Mouse (Mus musculus) MEL (cell line): ENCODE data around the gene Eef2. TPM values are rescaled to one million over a fixed set of nuclear protein-coding genes. Genes with fewer than 3 reads are reported as not detected.

Experiments used
- DNase-seq: peaks from one replicate; pipeline ENCODE4 v3.0.0; 2011; ENCODE audit warnings: low read depth, low spot score
- H3K27ac ChIP-seq: 2 replicates; pipeline ENCODE4 v1.5.1; 2012; ENCODE audit warnings: low read depth, mild to moderate bottlenecking, control low read depth, low read length, moderate library complexity; ENCODE audit not compliant: control insufficient read depth
- H3K27me3 ChIP-seq, 2 experiments: fragments of 150-350 bp in 1 of 2; sonication (generic) in 1 of 2; 2 replicates each; pipeline ENCODE4 v1.6.1; 2012; ENCODE audit warnings: low read length in 2 of 2, mild to moderate bottlenecking in 2 of 2, improper control_type of control experiment in 1 of 2, moderate library complexity in 1 of 2; ENCODE audit not compliant: insufficient read depth in 2 of 2, control insufficient read depth in 1 of 2
- H3K36me3 ChIP-seq, 2 experiments: 2 replicates each; pipeline ENCODE4 v1.6.1; 2012 to 2014; ENCODE audit warnings: low read length in 2 of 2, improper control_type of control experiment in 1 of 2, inconsistent platforms in 1 of 2, mild to moderate bottlenecking in 1 of 2; ENCODE audit not compliant: insufficient read depth in 2 of 2, control insufficient read depth in 1 of 2
- H3K4me1 ChIP-seq, 2 experiments: fragments of 150-350 bp in 1 of 2; sonication (generic) in 1 of 2; 2 replicates each; pipeline ENCODE4 v1.6.1; 2012; ENCODE audit warnings: low read length in 2 of 2, improper control_type of control experiment in 1 of 2, mild to moderate bottlenecking in 1 of 2; ENCODE audit not compliant: insufficient read depth in 2 of 2, control insufficient read depth in 1 of 2
- H3K4me3 ChIP-seq, 2 experiments: fragments of 150-350 bp in 1 of 2; sonication (generic) in 1 of 2; 2 replicates each; pipeline ENCODE4 v1.5.1; 2012; ENCODE audit warnings: low read depth in 2 of 2, low read length in 2 of 2, mild to moderate bottlenecking in 2 of 2, moderate library complexity in 2 of 2, control low read depth in 1 of 2, improper control_type of control experiment in 1 of 2; ENCODE audit not compliant: control insufficient read depth in 1 of 2, insufficient read depth in 1 of 2
- H3K79me2 ChIP-seq: 2 replicates; pipeline ENCODE4 v1.6.1; 2012; ENCODE audit warnings: mild to moderate bottlenecking, low read length, moderate library complexity; ENCODE audit not compliant: control insufficient read depth, poor library complexity, insufficient read depth
- H3K9ac ChIP-seq: 2 replicates; pipeline ENCODE4 v1.6.1; 2012; ENCODE audit warnings: low read depth, mild to moderate bottlenecking, control low read depth, low read length, moderate library complexity; ENCODE audit not compliant: control insufficient read depth, poor library complexity, severe bottlenecking
- H3K9me3 ChIP-seq: fragments of 150-350 bp; sonication (generic); replicated peaks from 2 replicates; pipeline ENCODE4 v1.6.1; 2012; ENCODE audit warnings: mild to moderate bottlenecking, low read length, improper control_type of control experiment, moderate library complexity; ENCODE audit not compliant: insufficient read depth
- CTCF ChIP-seq, 3 experiments: IDR thresholded peaks in 2 of 3; conservative IDR thresholded peaks in 1 of 3; 2 replicates each; pipeline ENCODE4 v1.5.1; 2011 to 2012; ENCODE audit warnings: low read length in 3 of 3, low read depth in 2 of 3, mild to moderate bottlenecking in 2 of 3, improper control_type of control experiment in 1 of 3, inconsistent platforms in 1 of 3, mixed read lengths in 1 of 3, moderate library complexity in 1 of 3; ENCODE audit not compliant: control insufficient read depth in 1 of 3, insufficient read depth in 1 of 3, poor library complexity in 1 of 3, severe bottlenecking in 1 of 3
- GABPA ChIP-seq: IDR thresholded peaks from 2 replicates; pipeline ENCODE4 v1.6.1; 2012; ENCODE audit warnings: low read depth, mild to moderate bottlenecking, inconsistent platforms, low read length, improper control_type of control experiment, moderate library complexity
- JUND ChIP-seq: IDR thresholded peaks from 2 replicates; pipeline ENCODE4 v1.6.1; 2011; ENCODE audit warnings: low read depth, mild to moderate bottlenecking, improper control_type of control experiment, low read length
- MAZ ChIP-seq: IDR thresholded peaks from 2 replicates; pipeline ENCODE4 v1.6.1; 2012; ENCODE audit warnings: low read depth, mild to moderate bottlenecking, inconsistent platforms, low read length, improper control_type of control experiment
- MEF2A ChIP-seq: IDR thresholded peaks from 2 replicates; pipeline ENCODE4 v1.6.1; 2014; ENCODE audit warnings: low read depth, mild to moderate bottlenecking, inconsistent platforms, low read length, improper control_type of control experiment; ENCODE audit not compliant: poor library complexity, insufficient replicate concordance, severe bottlenecking; ENCODE audit errors: extremely low read depth
- MXI1 ChIP-seq: IDR thresholded peaks from 2 replicates; pipeline ENCODE4 v1.6.1; 2011; ENCODE audit warnings: mild to moderate bottlenecking, low read depth, low read length, improper control_type of control experiment
- MYC ChIP-seq: IDR thresholded peaks from 2 replicates; pipeline ENCODE4 v1.6.1; 2011; ENCODE audit warnings: low read depth, mild to moderate bottlenecking, low read length, improper control_type of control experiment, moderate library complexity
- NELFE ChIP-seq: IDR thresholded peaks from 2 replicates; pipeline ENCODE4 v1.6.1; 2011; ENCODE audit warnings: low read depth, low read length, improper control_type of control experiment
- POLR2AphosphoS2 ChIP-seq: IDR thresholded peaks from 2 replicates; pipeline ENCODE4 v1.6.1; 2011; ENCODE audit warnings: low read length, improper control_type of control experiment
- SIN3A ChIP-seq: IDR thresholded peaks from 2 replicates; pipeline ENCODE4 v1.6.1; 2012; ENCODE audit warnings: low read length, improper control_type of control experiment, inconsistent platforms
- ZMIZ1 ChIP-seq: IDR thresholded peaks from 2 replicates; pipeline ENCODE4 v1.6.1; 2012; ENCODE audit warnings: low read depth, mild to moderate bottlenecking, inconsistent platforms, low read length, improper control_type of control experiment, moderate library complexity
- polyA plus RNA-seq, 2 experiments: library from polyadenylated mRNA; stranded (reverse) in 1 of 2; unstranded in 1 of 2; fragments of >175 nt in 1 of 2; fragments of >200 nt in 1 of 2; gene quantifications; 2 replicates each; pipeline versions ENCODE4 v1.2.1 to v1.2.4; 2012; ENCODE audit warnings: low replicate concordance in 2 of 2, low read depth in 1 of 2; ENCODE audit not compliant: insufficient read length in 2 of 2, insufficient read depth in 1 of 2, missing spikeins in 1 of 2
- total RNA-seq: library from RNA; depleted of rRNA; stranded (reverse); fragments of 300-350 nt; gene quantifications from 2 replicates; pipeline ENCODE4 v1.2.3, GENCODE M21; 2012

Gene Eef2
- total and polyA plus RNA-seq, 3 experiments: 2,863 to 4,586 (median 3,442) TPM

GRCm38 (mm10) chr10:81189821-81190220, 13.4 kb downstream of the Eef2 start:
- Histone ChIP-seq H3K9ac (no peak overlapping the region), H3K4me3 (no peak overlapping the region), H3K27me3 (no peaks in the 10 kb centered on the region), H3K36me3 (no peaks in the 10 kb centered on the region), H3K27ac (no peak overlapping the region), H3K79me2 (peaks cover 3% of the 10 kb centered on the region; the same call in 1 of the 2 replicates), H3K4me1 (peaks cover 0 to 14% of the 10 kb centered on the region in 2 experiments; a peak in 2 of 4 replicates), H3K9me3 (no peaks in the 10 kb centered on the region)
- no peak for DNase-seq
- TF ChIP-seq ZMIZ1 (no peak), POLR2AphosphoS2 (no peak), MEF2A (no peak), MYC (no peak), GABPA (no peak), SIN3A (no peak), JUND (no peak), MXI1 (no peak), CTCF (IDR thresholded peaks at IDR 0.05 in 2 of 3, conservative IDR thresholded peaks at IDR 0.05 in 1 of 3; ENCODE audit: control insufficient read depth in 1 of 3, insufficient read depth in 1 of 3, low read depth in 2 of 3, low read length in 3 of 3, poor library complexity in 1 of 3, severe bottlenecking in 1 of 3) (no peak)
- TF ChIP-seq, all 39 proteins: peak for 0

DNA sequence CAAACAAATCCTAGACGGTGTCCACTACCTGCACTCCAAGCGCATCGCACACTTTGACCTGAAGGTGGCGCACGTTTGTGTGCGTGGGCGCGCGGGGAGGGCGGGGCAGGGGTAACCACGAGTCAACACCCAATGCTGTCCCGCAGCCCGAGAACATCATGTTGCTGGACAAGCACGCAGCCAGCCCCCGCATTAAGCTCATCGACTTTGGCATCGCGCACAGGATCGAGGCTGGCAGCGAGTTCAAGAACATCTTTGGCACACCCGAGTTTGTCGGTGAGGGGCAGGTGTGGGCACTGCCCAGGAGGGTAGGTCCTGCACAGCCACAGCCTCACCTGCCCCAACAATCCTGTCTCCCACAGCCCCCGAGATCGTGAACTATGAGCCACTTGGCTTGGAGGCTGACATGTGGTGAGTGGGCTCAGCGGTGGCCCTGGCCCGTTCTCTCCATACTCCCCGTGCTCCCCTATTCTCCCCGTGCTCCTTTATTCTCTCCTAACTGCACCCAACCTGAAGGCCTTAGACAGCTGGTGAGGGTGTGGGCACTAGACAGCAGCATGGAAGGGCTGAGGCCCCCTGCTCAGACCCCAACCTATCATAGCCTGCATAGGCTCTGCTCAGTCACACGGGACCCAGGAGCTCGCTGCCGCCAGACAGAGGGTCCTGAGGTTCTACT, 13.9 kb downstream of the Eef2 start:
- no peak overlapping the region for H3K9ac ChIP-seq
- H3K27ac ChIP-seq: no peak overlapping the region
- no peak overlapping the region for H3K4me3 ChIP-seq
- H3K36me3 ChIP-seq: no peaks in the 10 kb centered on the region
- TF ChIP-seq MAZ (0 out of 2 replicates have a peak, but pooled peaks have one; percentile 38), NELFE (no peak), CTCF (IDR thresholded peaks at IDR 0.05 in 2 of 3, conservative IDR thresholded peaks at IDR 0.05 in 1 of 3; ENCODE audit: control insufficient read depth in 1 of 3, insufficient read depth in 1 of 3, low read depth in 2 of 3, low read length in 3 of 3, poor library complexity in 1 of 3, severe bottlenecking in 1 of 3) (peak; percentile 40 to 78 (median 65); a peak in 5 of 6 replicates), GABPA (no peak)
- no peaks in the 10 kb centered on the region for H3K27me3 ChIP-seq
- H3K79me2 ChIP-seq: peaks cover 3% of the 10 kb centered on the region; the same call in 1 of the 2 replicates
- peak; percentile 62 for DNase-seq
- H3K4me1 ChIP-seq: peaks cover 0 to 14% of the 10 kb centered on the region in 2 experiments; a peak in 2 of 4 replicates
- H3K9me3 ChIP-seq: no peaks in the 10 kb centered on the region

DNA sequence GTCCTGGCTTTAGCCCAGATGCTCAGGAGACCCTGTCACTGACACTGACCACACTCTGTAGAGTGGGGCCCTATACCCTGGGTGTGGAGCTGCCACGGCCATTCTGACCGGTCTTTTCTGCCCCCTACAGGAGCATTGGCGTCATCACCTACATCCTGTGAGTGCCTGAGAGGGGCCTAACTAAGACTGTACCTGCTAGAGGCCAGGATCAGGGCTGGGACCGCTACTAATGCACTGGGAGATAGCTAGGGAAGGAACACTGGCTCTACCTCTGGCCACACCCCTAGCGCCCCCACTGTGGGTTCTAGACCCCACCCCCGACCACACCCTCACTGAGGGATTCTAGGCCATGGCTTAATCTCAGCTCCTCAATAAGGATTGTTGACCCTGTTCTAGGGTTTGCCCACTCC, 14.5 kb downstream of the Eef2 start:
- Histone ChIP-seq H3K9ac (no peak overlapping the region), H3K27ac (no peak overlapping the region), H3K36me3 (no peaks in the 10 kb centered on the region), H3K27me3 (no peaks in the 10 kb centered on the region), H3K9me3 (no peaks in the 10 kb centered on the region), H3K4me1 (peaks cover 0 to 14% of the 10 kb centered on the region in 2 experiments; a peak in 2 of 4 replicates), H3K79me2 (peaks cover 3% of the 10 kb centered on the region; the same call in 1 of the 2 replicates), H3K4me3 (no peak overlapping the region)
- peak; percentile 34 for DNase-seq
- TF ChIP-seq CTCF (IDR thresholded peaks at IDR 0.05 in 2 of 3, conservative IDR thresholded peaks at IDR 0.05 in 1 of 3; ENCODE audit: control insufficient read depth in 1 of 3, insufficient read depth in 1 of 3, low read depth in 2 of 3, low read length in 3 of 3, poor library complexity in 1 of 3, severe bottlenecking in 1 of 3): peak; percentile 22 to 39 (median 35)
- TF ChIP-seq MAZ: no peak
